Mouse (Mus musculus) hindbrain, embryonic 12.5 days (tissue): ENCODE measurements around the gene Gclc. TPM values are rescaled to one million over a fixed set of nuclear protein-coding genes. Genes with fewer than 3 reads are reported as not detected.

Experiments used
- ATAC-seq: fragments of 200-750 bp; cut with Nextera tagmentation; 2 replicates; pipeline ENCODE4 v1.8.0; 2017; ENCODE audit warnings: moderate TSS enrichment; ENCODE audit not compliant: low FRiP score
- H3K27ac ChIP-seq: fragments of 300-500 bp; sonication (generic); 2 replicates; pipeline ENCODE4 v1.5.1; 2016; ENCODE audit warnings: mild to moderate bottlenecking
- H3K27me3 ChIP-seq: fragments of 300-500 bp; sonication (generic); 2 replicates; pipeline ENCODE4 v1.6.1; 2016; ENCODE audit warnings: mild to moderate bottlenecking
- H3K36me3 ChIP-seq: fragments of 300-500 bp; sonication (generic); 2 replicates; pipeline ENCODE4 v1.6.1; 2016; ENCODE audit warnings: mild to moderate bottlenecking
- H3K4me1 ChIP-seq: fragments of 300-500 bp; sonication (generic); 2 replicates; pipeline ENCODE4 v1.6.1; 2016
- H3K4me2 ChIP-seq: fragments of 300-500 bp; sonication (generic); replicated peaks from 2 replicates; pipeline ENCODE4 v1.6.1; 2016; ENCODE audit warnings: mild to moderate bottlenecking
- H3K4me3 ChIP-seq: fragments of 300-500 bp; sonication (generic); 2 replicates; pipeline ENCODE4 v1.5.1; 2016; ENCODE audit warnings: mild to moderate bottlenecking
- H3K9ac ChIP-seq: fragments of 300-500 bp; sonication (generic); 2 replicates; pipeline ENCODE4 v1.6.1; 2016; ENCODE audit warnings: mild to moderate bottlenecking, moderate library complexity
- H3K9me3 ChIP-seq: fragments of 300-500 bp; sonication (generic); replicated peaks from 2 replicates; pipeline ENCODE4 v1.6.1; 2016; ENCODE audit warnings: mild to moderate bottlenecking
- WGBS: fragments of 180-500 bp; shearing (Covaris S2); methylation state at CpG from one replicate; pipeline ENCODE4 v1.1.7; 2016; 5-methylcytosine and 5-hydroxymethylcytosine counted together
- polyA plus RNA-seq: library from polyadenylated mRNA; unstranded; fragments of >200 nt; fragmentation: Nextera tagmentation; extraction: Ambion mirVana; gene quantifications from 2 replicates; pipeline ENCODE4 v1.2.1, GENCODE M21; 2016

Gene Gclc
- 22.2 and 24.6 TPM in 2 replicates for polyA plus RNA-seq

- Histone ChIP-seq H3K4me1 (peaks cover 26% of the 10 kb centered on the region), H3K9me3 (no peaks in the 10 kb centered on the region), H3K27me3 (no peaks in the 10 kb centered on the region), H3K9ac (peak within 1 kb of the TSS; percentile 79), H3K27ac (peak within 1 kb of the TSS; percentile 89), H3K4me3 (peak within 1 kb of the TSS; percentile 76), H3K4me2 (peak within 1 kb of the TSS; percentile 66), H3K36me3 (no peaks in the 10 kb centered on the region)
- 10% methylated on average over 42 of the region's 54 CpGs for WGBS
- ATAC-seq = peak; percentile 78
Measured at GRCm38 (mm10) chr9:77753853-77754727, at the start of gene Gclc. Gene Gclc (plus strand): TSS chr9:77754535.

- H3K27ac ChIP-seq = no peak overlapping the region
- 87% methylated on average over 6 of the region's 6 CpGs for WGBS
- no peaks in the 10 kb centered on the region for H3K36me3 ChIP-seq
- H3K4me1 ChIP-seq = no peaks in the 10 kb centered on the region
- H3K4me3 ChIP-seq = no peak overlapping the region
- H3K27me3 ChIP-seq = no peaks in the 10 kb centered on the region
- H3K9ac ChIP-seq = no peak overlapping the region
- ATAC-seq = no peak
- H3K4me2 ChIP-seq = no peak overlapping the region
- no peaks in the 10 kb centered on the region for H3K9me3 ChIP-seq
Measured at GRCm38 (mm10) chr9:77706515-77706914, 47.8 kb upstream of the Gclc start.

DNA sequence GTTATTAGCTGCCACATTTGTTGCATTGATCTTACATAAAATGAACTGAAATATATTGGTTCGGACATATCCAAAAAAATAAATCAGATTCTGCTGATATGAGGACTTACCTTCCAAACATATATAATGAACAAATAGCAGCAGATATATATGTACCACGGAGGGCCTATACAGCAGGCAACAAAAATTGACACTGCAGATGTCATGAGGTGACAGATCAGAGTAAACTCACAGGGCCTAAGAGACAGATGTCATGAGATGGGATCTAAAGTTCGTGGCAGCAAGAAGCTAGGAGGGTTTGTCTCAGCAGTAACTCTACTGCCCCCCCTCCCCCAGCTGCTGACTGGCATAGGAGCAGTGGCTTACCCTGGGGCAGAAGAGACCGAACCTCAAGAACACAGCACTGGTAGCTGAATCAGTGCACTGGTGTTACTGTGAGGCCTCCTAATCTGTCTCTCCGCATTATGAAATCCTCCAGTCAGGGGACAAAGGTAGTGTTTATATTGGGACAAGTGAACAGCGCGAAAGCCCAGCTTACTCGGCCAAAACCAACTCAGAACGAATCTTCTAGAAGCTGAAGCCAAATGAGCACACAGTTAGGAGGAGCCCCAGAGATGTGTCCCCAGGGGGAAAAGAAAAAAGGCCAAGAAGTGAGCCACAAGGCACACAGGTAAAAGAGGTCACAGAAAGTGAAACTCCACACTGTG, 46.7 kb upstream of the Gclc start:
- H3K27me3 ChIP-seq = no peaks in the 10 kb centered on the region
- no peak overlapping the region for H3K27ac ChIP-seq
- no peaks in the 10 kb centered on the region for H3K4me1 ChIP-seq
- H3K36me3 ChIP-seq = no peaks in the 10 kb centered on the region
- H3K9ac ChIP-seq = no peak overlapping the region
- no peak overlapping the region for H3K4me3 ChIP-seq
- H3K4me2 ChIP-seq = no peak overlapping the region
- no peak for ATAC-seq
- 80% methylated on average over 9 of the region's 9 CpGs for WGBS
- no peaks in the 10 kb centered on the region for H3K9me3 ChIP-seq

- no peaks in the 10 kb centered on the region for H3K4me1 ChIP-seq
Measured at GRCm38 (mm10) chr9:77708950-77709349, 45.4 kb upstream of the Gclc start.

GRCm38 (mm10) chr9:77711021-77711569, 43.2 kb upstream of the Gclc start:
- 87% methylated on average over 5 of the region's 5 CpGs for WGBS
- Histone ChIP-seq H3K4me2 (no peak overlapping the region), H3K4me1 (no peaks in the 10 kb centered on the region), H3K9me3 (no peaks in the 10 kb centered on the region), H3K27me3 (no peaks in the 10 kb centered on the region), H3K27ac (no peak overlapping the region), H3K36me3 (no peaks in the 10 kb centered on the region), H3K9ac (no peak overlapping the region), H3K4me3 (no peak overlapping the region)
- no peak for ATAC-seq

More at GRCm38 (mm10) chr9:77708950-77709349, 45.4 kb upstream of the Gclc start:
- no peaks in the 10 kb centered on the region for H3K27me3 ChIP-seq
- WGBS = 68% methylated on average over 5 of the region's 5 CpGs
- no peaks in the 10 kb centered on the region for H3K36me3 ChIP-seq
- no peak overlapping the region for H3K27ac ChIP-seq
- no peak for ATAC-seq
- H3K4me2 ChIP-seq = no peak overlapping the region
- no peak overlapping the region for H3K9ac ChIP-seq
- no peaks in the 10 kb centered on the region for H3K9me3 ChIP-seq
- no peak overlapping the region for H3K4me3 ChIP-seq

GRCm38 (mm10) chr9:77712816-77713215, 41.5 kb upstream of the Gclc start:
- no peaks in the 10 kb centered on the region for H3K9me3 ChIP-seq
- H3K9ac ChIP-seq = no peak overlapping the region
- H3K4me1 ChIP-seq = no peaks in the 10 kb centered on the region
- no peaks in the 10 kb centered on the region for H3K36me3 ChIP-seq
- H3K27me3 ChIP-seq = no peaks in the 10 kb centered on the region
- ATAC-seq = no peak
- WGBS = 72% methylated on average over 3 of the region's 3 CpGs
- H3K4me2 ChIP-seq = no peak overlapping the region
- H3K27ac ChIP-seq = no peak overlapping the region
- no peak overlapping the region for H3K4me3 ChIP-seq

DNA sequence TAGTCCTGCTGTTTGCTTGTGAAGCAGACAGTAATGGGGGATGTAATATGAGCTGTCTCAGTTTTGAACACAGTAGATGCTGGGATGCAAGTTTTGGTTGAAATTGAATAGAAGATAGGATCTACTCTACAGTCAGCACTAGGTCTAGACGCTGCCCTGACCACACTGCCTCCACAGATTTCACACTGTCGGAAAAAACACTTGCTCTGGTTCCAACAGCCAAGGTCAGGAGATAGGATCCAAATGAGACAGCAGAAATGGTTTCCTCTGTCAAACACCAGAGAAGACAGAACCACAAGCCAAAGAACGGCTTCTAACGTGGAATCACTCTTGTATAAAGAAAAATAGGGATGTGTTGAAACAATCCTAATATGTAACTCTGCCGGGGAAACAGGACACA, 41.0 kb upstream of the Gclc start:
- no peak for ATAC-seq
- Histone ChIP-seq H3K4me3 (no peak overlapping the region), H3K27me3 (no peaks in the 10 kb centered on the region), H3K27ac (no peak overlapping the region), H3K9ac (no peak overlapping the region), H3K4me2 (no peak overlapping the region), H3K9me3 (no peaks in the 10 kb centered on the region), H3K36me3 (no peaks in the 10 kb centered on the region), H3K4me1 (no peaks in the 10 kb centered on the region)
- 87% methylated on average over 5 of the region's 5 CpGs for WGBS

DNA sequence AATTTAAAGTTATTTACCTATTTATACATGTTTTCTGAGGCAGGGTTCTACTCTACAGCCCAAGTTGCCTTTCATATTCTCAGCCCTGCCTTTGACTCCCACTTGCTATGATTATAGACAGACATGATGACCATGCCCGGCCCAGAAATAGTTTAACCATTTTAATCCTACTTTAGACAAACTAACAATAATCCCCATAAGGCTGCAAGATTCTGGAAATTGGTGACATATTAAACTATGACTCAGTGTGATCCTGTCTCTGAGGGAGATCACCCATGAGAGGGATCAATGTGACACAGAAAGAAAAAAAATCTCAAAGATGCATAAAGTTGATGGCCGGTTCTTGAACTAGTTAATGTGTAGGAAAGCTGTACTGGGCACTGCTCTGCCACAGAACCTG, 39.1 kb upstream of the Gclc start:
- no peak overlapping the region for H3K4me2 ChIP-seq
- H3K36me3 ChIP-seq = no peaks in the 10 kb centered on the region
- H3K9ac ChIP-seq = no peak overlapping the region
- no peaks in the 10 kb centered on the region for H3K9me3 ChIP-seq
- WGBS = 90% methylated on average over 2 of the region's 2 CpGs
- H3K4me3 ChIP-seq = no peak overlapping the region
- ATAC-seq = no peak
- no peaks in the 10 kb centered on the region for H3K4me1 ChIP-seq
- no peaks in the 10 kb centered on the region for H3K27me3 ChIP-seq
- H3K27ac ChIP-seq = no peak overlapping the region

- Histone ChIP-seq H3K36me3 (no peaks in the 10 kb centered on the region), H3K4me2 (no peak overlapping the region), H3K27me3 (no peaks in the 10 kb centered on the region), H3K9ac (no peak overlapping the region), H3K9me3 (no peaks in the 10 kb centered on the region), H3K27ac (no peak overlapping the region), H3K4me1 (no peaks in the 10 kb centered on the region), H3K4me3 (no peak overlapping the region)
- WGBS = 90% methylated on average over 1 of the region's 1 CpGs
- no peak for ATAC-seq
Measured at GRCm38 (mm10) chr9:77716009-77716408, 38.3 kb upstream of the Gclc start.

DNA sequence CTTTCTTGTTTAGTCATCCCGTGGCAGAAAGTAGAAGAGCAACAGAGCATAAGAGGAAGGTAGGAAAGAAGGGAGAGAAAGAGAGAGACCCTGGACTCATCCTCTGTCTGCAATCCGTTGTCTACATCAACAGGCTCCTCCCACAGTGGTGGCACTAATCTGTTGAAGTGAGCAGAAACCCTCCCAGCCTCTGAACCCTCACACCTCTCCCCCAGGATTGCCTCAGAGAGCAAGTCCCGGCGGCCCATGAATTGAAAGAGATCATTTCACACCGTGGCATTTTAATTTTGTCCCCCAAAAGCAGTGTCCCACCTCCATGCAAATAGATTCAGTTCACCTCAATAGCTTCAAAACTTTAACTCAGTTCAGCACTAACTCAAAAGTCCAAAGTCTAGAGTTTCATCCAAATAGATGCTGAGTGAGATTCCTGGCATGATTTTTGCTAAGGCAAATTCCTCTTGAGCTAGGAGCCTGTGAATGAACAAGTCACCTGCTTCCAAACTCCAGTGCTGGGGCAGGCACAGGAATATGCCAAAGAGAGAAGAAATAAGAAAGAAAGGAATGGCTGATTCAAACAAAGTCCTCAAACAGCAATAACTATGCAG, 36.4 kb upstream of the Gclc start:
- no peak overlapping the region for H3K9ac ChIP-seq
- no peak overlapping the region for H3K4me3 ChIP-seq
- H3K27me3 ChIP-seq = no peaks in the 10 kb centered on the region
- H3K36me3 ChIP-seq = no peaks in the 10 kb centered on the region
- no peaks in the 10 kb centered on the region for H3K4me1 ChIP-seq
- no peaks in the 10 kb centered on the region for H3K9me3 ChIP-seq
- no peak for ATAC-seq
- H3K27ac ChIP-seq = no peak overlapping the region
- H3K4me2 ChIP-seq = no peak overlapping the region
- 54% methylated on average over 5 of the region's 5 CpGs for WGBS

- Histone ChIP-seq H3K4me3 (no peak overlapping the region), H3K9ac (no peak overlapping the region), H3K4me2 (no peak overlapping the region), H3K4me1 (no peaks in the 10 kb centered on the region), H3K9me3 (no peaks in the 10 kb centered on the region), H3K27ac (no peak overlapping the region), H3K27me3 (no peaks in the 10 kb centered on the region), H3K36me3 (no peaks in the 10 kb centered on the region)
- WGBS = 74% methylated on average over 8 of the region's 8 CpGs
- no peak for ATAC-seq
Measured at GRCm38 (mm10) chr9:77718816-77719411, 35.4 kb upstream of the Gclc start.

GRCm38 (mm10) chr9:77719675-77720074, 34.7 kb upstream of the Gclc start:
- no peak overlapping the region for H3K9ac ChIP-seq
- H3K27me3 ChIP-seq = no peaks in the 10 kb centered on the region
- no peaks in the 10 kb centered on the region for H3K4me1 ChIP-seq
- no peak overlapping the region for H3K4me3 ChIP-seq
- WGBS = 85% methylated on average over 1 of the region's 1 CpGs
- no peak overlapping the region for H3K4me2 ChIP-seq
- no peaks in the 10 kb centered on the region for H3K9me3 ChIP-seq
- no peak overlapping the region for H3K27ac ChIP-seq
- ATAC-seq = no peak
- H3K36me3 ChIP-seq = no peaks in the 10 kb centered on the region
